Mouse (Mus musculus): ENCODE measurements around the gene Rabl3. TPM values are rescaled to one million over a fixed set of nuclear protein-coding genes. Genes with fewer than 3 reads are reported as not detected.

Gene Rabl3
- polyA plus RNA-seq, 1 experiment from 2014 or later, result 25.1 TPM

DNA sequence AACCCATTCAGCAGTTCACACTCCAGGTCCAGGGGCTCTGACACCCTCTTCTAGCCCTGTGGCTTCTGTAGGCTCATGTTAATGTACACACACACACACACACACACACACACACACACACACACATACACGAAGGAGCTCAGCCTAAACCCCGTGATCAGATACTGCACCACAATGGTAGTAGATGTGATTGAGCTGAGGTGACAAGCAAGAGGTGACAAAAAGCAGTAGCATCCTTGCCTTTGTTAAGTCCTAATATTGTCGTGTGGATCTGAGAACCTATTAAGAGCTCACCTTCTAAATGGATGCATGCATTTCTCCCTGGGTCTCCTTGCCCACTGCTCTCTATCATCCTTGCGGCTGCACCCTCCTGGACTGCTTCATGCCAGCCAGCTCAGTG, 41.0 kb downstream of the Rabl3 start:
- H3K36me3 ChIP-seq, result no peaks in the 10 kb centered on the region

DNA sequence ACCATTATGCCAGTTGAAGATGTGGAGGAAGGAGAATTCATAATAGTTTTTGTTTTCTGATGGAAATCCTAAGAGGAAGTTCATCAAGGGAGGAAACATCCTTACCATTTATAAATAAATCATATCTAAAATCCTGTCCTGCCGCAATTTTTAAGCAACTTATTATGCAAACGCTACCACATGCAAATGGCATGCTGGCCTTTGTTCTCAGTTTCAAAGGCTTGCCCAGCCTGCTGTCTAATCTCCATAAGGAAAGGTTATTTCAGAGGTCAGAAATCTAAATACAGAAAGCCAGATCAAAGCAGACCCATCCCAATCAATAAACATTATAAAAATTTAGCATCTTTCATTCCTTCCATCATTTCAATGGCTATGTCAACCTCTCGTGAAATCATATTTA, 42.2 kb downstream of the Rabl3 start:
- no peaks in the 10 kb centered on the region for H3K36me3 ChIP-seq
- H3K4me3 ChIP-seq, result no peak overlapping the region
- no peak for ATAC-seq (ENCODE audit: borderline replicate concordance, extremely low read depth, low FRiP score, low TSS enrichment)
- no peak overlapping the region for H3K4me2 ChIP-seq
- peaks cover 8% of the 10 kb centered on the region for H3K4me1 ChIP-seq
- no peaks in the 10 kb centered on the region for H3K9me3 ChIP-seq
- WGBS, result 70% methylated on average over 3 of the region's 3 CpGs
- H3K27me3 ChIP-seq, result 0 out of 2 replicates have a peak, but pooled peaks cover 5% of the 10 kb centered on the region
- H3K27ac ChIP-seq, result no peak overlapping the region
- H3K9ac ChIP-seq, result no peak overlapping the region

More for the DNA sequence above, 41.0 kb downstream of the Rabl3 start:
- Histone ChIP-seq H3K4me2 (no peak overlapping the region), H3K4me1 (peaks cover 8% of the 10 kb centered on the region), H3K9me3 (no peaks in the 10 kb centered on the region), H3K27ac (no peak overlapping the region), H3K4me3 (no peak overlapping the region), H3K9ac (no peak overlapping the region), H3K27me3 (0 out of 2 replicates have a peak, but pooled peaks cover 5% of the 10 kb centered on the region)
- ATAC-seq (ENCODE audit: borderline replicate concordance, extremely low read depth, low FRiP score, low TSS enrichment), result no peak
- WGBS, result 79% methylated on average over 4 of the region's 4 CpGs

- ATAC-seq (ENCODE audit: borderline replicate concordance, extremely low read depth, low FRiP score, low TSS enrichment), result no peak
- Histone ChIP-seq H3K9me3 (no peaks in the 10 kb centered on the region), H3K4me1 (peaks cover 8% of the 10 kb centered on the region), H3K27me3 (0 out of 2 replicates have a peak, but pooled peaks cover 5% of the 10 kb centered on the region), H3K4me2 (no peak overlapping the region), H3K36me3 (no peaks in the 10 kb centered on the region), H3K9ac (no peak overlapping the region), H3K27ac (no peak overlapping the region), H3K4me3 (no peak overlapping the region)
- 91% methylated on average over 3 of the region's 3 CpGs for WGBS
Measured at GRCm38 (mm10) chr16:37583306-37583705, 43.6 kb downstream of the Rabl3 start.

GRCm38 (mm10) chr16:37583801-37584200, 44.1 kb downstream of the Rabl3 start:
- peaks cover 8% of the 10 kb centered on the region for H3K4me1 ChIP-seq
- peak overlapping the region; percentile 57 for H3K4me2 ChIP-seq
- H3K9me3 ChIP-seq, result no peaks in the 10 kb centered on the region
- H3K27ac ChIP-seq, result no peak overlapping the region
- H3K36me3 ChIP-seq, result no peaks in the 10 kb centered on the region
- no peak for ATAC-seq (ENCODE audit: borderline replicate concordance, extremely low read depth, low FRiP score, low TSS enrichment)
- H3K4me3 ChIP-seq, result no peak overlapping the region
- 0 out of 2 replicates have a peak, but pooled peaks cover 5% of the 10 kb centered on the region for H3K27me3 ChIP-seq
- H3K9ac ChIP-seq, result no peak overlapping the region
- WGBS, result 40% methylated on average over 6 of the region's 6 CpGs

- peak overlapping the region; percentile 57 for H3K4me2 ChIP-seq
- peaks cover 8% of the 10 kb centered on the region for H3K4me1 ChIP-seq
- H3K36me3 ChIP-seq, result no peaks in the 10 kb centered on the region
- no peaks in the 10 kb centered on the region for H3K9me3 ChIP-seq
- 0 out of 2 replicates have a peak, but pooled peaks cover 5% of the 10 kb centered on the region for H3K27me3 ChIP-seq
- ATAC-seq (ENCODE audit: borderline replicate concordance, extremely low read depth, low FRiP score, low TSS enrichment), result peak; percentile 42; the same call in 1 of the 2 replicates
- no peak overlapping the region for H3K9ac ChIP-seq
- H3K4me3 ChIP-seq, result peak overlapping the region; percentile 25
- 6% methylated on average over 25 of the region's 25 CpGs for WGBS
- no peak overlapping the region for H3K27ac ChIP-seq
Measured at GRCm38 (mm10) chr16:37584218-37585035, 44.7 kb downstream of the Rabl3 start.

DNA sequence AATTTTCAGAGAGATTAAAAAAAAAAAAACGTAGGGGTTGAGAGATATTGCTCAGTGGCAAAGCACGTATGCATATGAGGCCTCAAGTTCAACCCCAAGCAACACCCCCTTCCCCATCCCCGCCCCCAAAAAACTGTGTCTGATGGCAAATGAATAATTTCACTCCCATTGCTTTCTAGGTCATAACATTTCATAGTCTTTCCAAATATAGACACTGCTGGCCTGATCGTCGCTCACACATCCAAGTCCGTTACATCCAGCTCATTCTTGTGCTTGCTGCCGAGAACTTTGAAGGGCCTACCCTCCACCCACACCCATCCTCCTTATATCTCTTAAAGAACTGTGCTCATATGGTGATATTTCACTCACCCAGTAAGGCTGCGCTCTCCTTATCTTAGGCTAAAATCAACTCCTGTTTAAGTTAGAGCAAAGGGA, 45.5 kb downstream of the Rabl3 start:
- Histone ChIP-seq H3K27ac (no peak overlapping the region), H3K4me3 (no peak overlapping the region), H3K4me1 (peaks cover 8% of the 10 kb centered on the region), H3K36me3 (no peaks in the 10 kb centered on the region), H3K9me3 (no peaks in the 10 kb centered on the region), H3K9ac (no peak overlapping the region), H3K27me3 (0 out of 2 replicates have a peak, but pooled peaks cover 5% of the 10 kb centered on the region), H3K4me2 (peak overlapping the region; percentile 57; the same call in 1 of the 2 replicates)
- WGBS, result 51% methylated on average over 8 of the region's 8 CpGs
- no peak for ATAC-seq (ENCODE audit: borderline replicate concordance, extremely low read depth, low FRiP score, low TSS enrichment)

GRCm38 (mm10) chr16:37590921-37591320, 51.2 kb downstream of the Rabl3 start:
- WGBS, result 84% methylated on average over 3 of the region's 3 CpGs
- Histone ChIP-seq H3K4me3 (no peak overlapping the region), H3K4me2 (no peak overlapping the region), H3K9ac (no peak overlapping the region), H3K27ac (no peak overlapping the region), H3K27me3 (no peaks in the 10 kb centered on the region), H3K36me3 (no peaks in the 10 kb centered on the region), H3K4me1 (no peaks in the 10 kb centered on the region), H3K9me3 (no peaks in the 10 kb centered on the region)
- ATAC-seq (ENCODE audit: borderline replicate concordance, extremely low read depth, low FRiP score, low TSS enrichment), result no peak

- Histone ChIP-seq H3K9ac (no peak overlapping the region), H3K9me3 (no peaks in the 10 kb centered on the region), H3K36me3 (no peaks in the 10 kb centered on the region), H3K4me2 (no peak overlapping the region), H3K4me1 (no peaks in the 10 kb centered on the region), H3K27ac (no peak overlapping the region), H3K27me3 (no peaks in the 10 kb centered on the region), H3K4me3 (no peak overlapping the region)
- ATAC-seq (ENCODE audit: borderline replicate concordance, extremely low read depth, low FRiP score, low TSS enrichment), result no peak
- 78% methylated on average over 8 of the region's 8 CpGs for WGBS
Measured at GRCm38 (mm10) chr16:37591551-37591950, 51.9 kb downstream of the Rabl3 start.

GRCm38 (mm10) chr16:37597412-37597811, 57.7 kb downstream of the Rabl3 start:
- H3K9me3 ChIP-seq, result no peaks in the 10 kb centered on the region
- H3K4me3 ChIP-seq, result no peak overlapping the region
- no peaks in the 10 kb centered on the region for H3K27me3 ChIP-seq
- ATAC-seq (ENCODE audit: borderline replicate concordance, extremely low read depth, low FRiP score, low TSS enrichment), result no peak
- WGBS, result 58% methylated on average over 5 of the region's 5 CpGs
- no peak overlapping the region for H3K9ac ChIP-seq
- no peak overlapping the region for H3K27ac ChIP-seq
- H3K4me2 ChIP-seq, result no peak overlapping the region
- no peaks in the 10 kb centered on the region for H3K36me3 ChIP-seq
- H3K4me1 ChIP-seq, result no peaks in the 10 kb centered on the region

DNA sequence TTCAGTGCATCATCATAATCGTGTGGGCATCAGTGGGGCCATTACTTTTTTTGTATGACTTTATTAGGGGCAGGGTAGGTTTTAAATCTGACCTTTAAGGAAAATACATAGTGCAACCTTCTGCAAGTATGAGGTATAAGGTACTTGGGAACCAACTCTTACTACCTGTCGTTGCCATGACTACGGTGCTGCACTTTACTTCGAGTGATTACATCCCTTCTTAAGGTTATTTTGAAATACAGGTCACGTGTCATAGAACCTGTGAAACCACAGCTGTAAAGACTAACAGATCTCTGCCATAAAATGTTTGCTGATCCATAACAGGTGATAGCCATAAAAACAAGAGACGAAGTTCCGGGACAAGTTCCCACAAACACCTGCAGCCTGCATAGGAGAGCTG, 58.8 kb downstream of the Rabl3 start:
- 76% methylated on average over 7 of the region's 7 CpGs for WGBS
- H3K36me3 ChIP-seq, result no peaks in the 10 kb centered on the region
- no peak overlapping the region for H3K4me2 ChIP-seq
- H3K27ac ChIP-seq, result no peak overlapping the region
- H3K27me3 ChIP-seq, result no peaks in the 10 kb centered on the region
- no peak for ATAC-seq (ENCODE audit: borderline replicate concordance, extremely low read depth, low FRiP score, low TSS enrichment)
- H3K4me1 ChIP-seq, result no peaks in the 10 kb centered on the region
- H3K9me3 ChIP-seq, result no peaks in the 10 kb centered on the region
- H3K9ac ChIP-seq, result no peak overlapping the region
- H3K4me3 ChIP-seq, result no peak overlapping the region

- Histone ChIP-seq H3K4me2 (no peak overlapping the region), H3K27me3 (no peaks in the 10 kb centered on the region), H3K27ac (no peak overlapping the region), H3K4me3 (no peak overlapping the region), H3K9me3 (no peaks in the 10 kb centered on the region), H3K4me1 (no peaks in the 10 kb centered on the region), H3K9ac (no peak overlapping the region), H3K36me3 (no peaks in the 10 kb centered on the region)
- ATAC-seq (ENCODE audit: borderline replicate concordance, extremely low read depth, low FRiP score, low TSS enrichment), result no peak
- WGBS, result 70% methylated on average over 3 of the region's 3 CpGs
Measured at GRCm38 (mm10) chr16:37599326-37599725, 59.6 kb downstream of the Rabl3 start.

DNA sequence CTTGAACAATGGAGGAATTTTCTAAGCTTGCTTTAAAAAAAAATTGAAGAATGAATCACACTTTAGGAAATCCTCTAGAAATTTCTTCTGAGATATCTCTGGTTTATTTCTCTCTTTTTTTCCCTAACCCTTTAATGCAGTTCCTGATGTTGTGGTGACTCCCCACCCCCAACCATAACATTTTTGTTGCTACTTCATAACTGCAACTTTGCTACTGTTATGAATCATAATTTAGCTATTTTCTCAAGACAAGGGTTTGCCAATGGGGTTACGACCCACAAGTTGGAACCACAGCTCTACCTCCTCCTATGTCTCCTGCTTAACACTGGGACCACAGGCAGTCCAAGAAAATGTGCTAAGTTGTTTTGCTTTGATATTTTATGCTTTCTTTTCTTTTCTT, 63.7 kb downstream of the Rabl3 start:
- no peak overlapping the region for H3K9ac ChIP-seq
- no peaks in the 10 kb centered on the region for H3K4me1 ChIP-seq
- H3K27me3 ChIP-seq, result no peaks in the 10 kb centered on the region
- ATAC-seq (ENCODE audit: borderline replicate concordance, extremely low read depth, low FRiP score, low TSS enrichment), result no peak
- H3K27ac ChIP-seq, result no peak overlapping the region
- H3K36me3 ChIP-seq, result no peaks in the 10 kb centered on the region
- no peak overlapping the region for H3K4me3 ChIP-seq
- H3K9me3 ChIP-seq, result no peaks in the 10 kb centered on the region
- H3K4me2 ChIP-seq, result no peak overlapping the region
- 89% methylated on average over 1 of the region's 1 CpGs for WGBS
